Mouse (Mus musculus): ENCODE data around the gene Cfc1. TPM values are rescaled to one million over a fixed set of nuclear protein-coding genes. Genes with fewer than 3 reads are reported as not detected.
"Not testable (repeated sequence)": the region's sequence is repeated elsewhere in the genome, so short reads cannot be mapped to it uniquely, and the experiment has no call there.

The Cfc1 gene
- polyA plus RNA-seq (2015; fragmentation: Nextera tagmentation; extraction: Ambion mirVana): 0.60 TPM in 1 of 2 replicates, not detected in the other

DNA sequence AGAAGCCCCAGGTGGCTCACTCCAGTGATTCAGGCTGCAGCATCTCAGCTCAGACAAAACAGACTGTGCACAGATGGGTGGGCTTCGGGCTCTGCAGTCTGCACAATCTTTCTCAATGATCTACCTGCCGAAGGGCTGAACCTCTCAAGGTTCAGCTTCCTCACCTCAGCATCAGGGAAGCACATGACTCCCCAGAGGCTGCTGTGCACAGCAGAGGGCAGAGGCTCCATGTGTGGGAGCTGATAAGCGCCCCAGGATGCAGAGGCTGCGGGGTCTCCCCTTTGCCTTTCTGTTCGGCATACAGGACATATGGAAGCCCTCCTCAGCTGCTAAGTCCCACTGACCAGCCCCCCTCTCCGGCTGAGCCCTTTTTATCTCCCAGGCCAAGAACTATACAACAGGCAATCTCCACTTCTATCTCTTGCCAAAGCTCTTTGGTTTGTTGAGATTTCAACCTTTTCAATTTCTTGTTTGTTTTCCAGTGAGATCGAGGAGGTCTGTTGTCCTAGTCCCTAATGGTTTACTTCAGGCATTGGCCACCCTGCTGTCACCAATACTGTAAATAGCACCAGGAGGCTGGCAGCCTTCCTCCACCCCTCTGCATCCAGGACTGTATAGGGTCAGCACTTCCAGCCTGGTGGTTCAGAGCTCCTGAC, at the start of gene Cfc1:
Cfc1 (plus strand) TSS at position 606 of the 656 bp plus-strand sequence.
- H3K27me3 ChIP-seq (ENCODE audit: control insufficient read depth, insufficient read depth, low read depth, low read length): peaks cover 24% of the 10 kb centered on the region
- not testable (repeated sequence) for H3K27ac ChIP-seq (ENCODE audit: low read length); H3K9me3 ChIP-seq (replicated peaks; ENCODE audit: control insufficient read depth, low read length, poor library complexity, severe bottlenecking); ATAC-seq; H3K4me1 ChIP-seq (ENCODE audit: control insufficient read depth, insufficient read depth, low read length); H3K36me3 ChIP-seq (ENCODE audit: control insufficient read depth, insufficient read depth, low read length); H3K9ac ChIP-seq (ENCODE audit: low read depth, low read length)
- H3K4me2 ChIP-seq (ENCODE audit: low read length): peak within 1 kb of the TSS; percentile 69
- WGBS: 30% methylated on average over 7 of the region's 7 CpGs
- H3K4me3 ChIP-seq (ENCODE audit: low read depth, low read length): peak within 1 kb of the TSS; percentile 37; the same call in 1 of the 2 replicates

DNA sequence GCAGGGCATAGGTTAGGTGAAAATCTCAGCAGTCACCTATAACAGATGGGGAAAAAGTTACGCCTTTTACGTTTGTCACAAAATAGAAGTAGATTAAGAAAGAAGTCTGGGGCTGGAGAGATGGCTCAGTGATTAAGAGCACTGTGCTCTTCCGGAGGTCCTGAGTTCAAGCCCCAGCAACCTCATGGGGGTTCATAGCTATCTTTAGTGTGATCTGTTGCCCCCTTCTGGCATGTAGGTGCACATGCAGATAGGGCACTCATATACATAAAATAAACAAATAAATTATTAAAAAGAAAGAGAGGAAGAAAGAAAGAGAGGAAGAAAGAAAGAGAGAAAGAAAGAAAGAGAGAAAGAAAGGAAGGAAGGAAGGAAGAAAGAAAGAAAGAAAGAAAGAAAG, 48.1 kb upstream of the Cfc1 start:
- Histone ChIP-seq H3K36me3 (ENCODE audit: control insufficient read depth, insufficient read depth, low read length) (no peaks in the 10 kb centered on the region), H3K9ac (ENCODE audit: low read depth, low read length) (no peak overlapping the region), H3K4me1 (ENCODE audit: control insufficient read depth, insufficient read depth, low read length) (peaks cover 2% of the 10 kb centered on the region; the same call in 1 of the 2 replicates), H3K27me3 (ENCODE audit: control insufficient read depth, insufficient read depth, low read depth, low read length) (no peaks in the 10 kb centered on the region), H3K9me3 (replicated peaks; ENCODE audit: control insufficient read depth, low read length, poor library complexity, severe bottlenecking) (no peaks in the 10 kb centered on the region), H3K27ac (ENCODE audit: low read length) (no peak overlapping the region), H3K4me2 (ENCODE audit: low read length) (no peak overlapping the region), H3K4me3 (ENCODE audit: low read depth, low read length) (no peak overlapping the region)
- WGBS: 94% methylated on average over 3 of the region's 3 CpGs
- ATAC-seq: no peak

DNA sequence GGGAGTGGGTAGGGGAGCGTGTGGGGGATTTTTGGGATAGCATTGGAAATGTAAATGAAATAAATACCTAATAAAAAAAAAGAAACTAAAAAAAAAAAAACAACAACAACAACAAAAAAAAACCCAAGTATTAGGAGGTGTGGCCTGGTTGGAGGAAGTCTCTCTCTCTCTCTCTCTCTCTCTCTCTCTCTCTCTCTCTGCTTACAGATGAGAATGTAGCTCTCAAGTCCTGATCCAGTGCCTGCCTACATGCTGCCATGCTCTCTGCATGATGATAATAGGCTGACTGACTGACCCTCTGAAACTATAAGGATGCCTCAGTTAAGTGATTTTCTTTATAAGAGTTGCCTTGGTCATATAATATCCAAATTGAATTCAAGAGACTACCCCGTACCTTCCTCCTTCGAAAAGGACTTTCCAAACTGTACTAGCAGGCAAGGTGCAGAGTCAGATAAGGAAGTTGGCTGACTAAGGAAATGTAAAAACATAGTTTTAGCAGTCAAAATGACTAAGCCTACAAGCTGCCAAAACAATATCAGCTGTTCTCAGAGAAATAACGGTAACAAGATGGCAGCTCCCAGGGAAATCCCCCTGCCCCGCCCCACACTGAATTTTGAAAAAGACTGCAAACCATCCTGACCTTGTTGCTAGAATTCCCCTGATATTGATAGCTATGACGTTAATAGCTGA, 45.5 kb upstream of the Cfc1 start:
- WGBS: 88% methylated on average over 6 of the region's 6 CpGs
- Histone ChIP-seq H3K27ac (ENCODE audit: low read length) (no peak overlapping the region), H3K9ac (ENCODE audit: low read depth, low read length) (no peak overlapping the region), H3K4me1 (ENCODE audit: control insufficient read depth, insufficient read depth, low read length) (peaks cover 2% of the 10 kb centered on the region; the same call in 1 of the 2 replicates), H3K9me3 (replicated peaks; ENCODE audit: control insufficient read depth, low read length, poor library complexity, severe bottlenecking) (no peaks in the 10 kb centered on the region), H3K36me3 (ENCODE audit: control insufficient read depth, insufficient read depth, low read length) (no peaks in the 10 kb centered on the region), H3K4me2 (ENCODE audit: low read length) (no peak overlapping the region), H3K27me3 (ENCODE audit: control insufficient read depth, insufficient read depth, low read depth, low read length) (no peaks in the 10 kb centered on the region), H3K4me3 (ENCODE audit: low read depth, low read length) (no peak overlapping the region)
- no peak for ATAC-seq

GRCm38 (mm10) chr1:34491480-34491879, 44.0 kb upstream of the Cfc1 start:
- Histone ChIP-seq H3K4me1 (ENCODE audit: control insufficient read depth, insufficient read depth, low read length) (no peaks in the 10 kb centered on the region), H3K27me3 (ENCODE audit: control insufficient read depth, insufficient read depth, low read depth, low read length) (no peaks in the 10 kb centered on the region), H3K9me3 (replicated peaks; ENCODE audit: control insufficient read depth, low read length, poor library complexity, severe bottlenecking) (no peaks in the 10 kb centered on the region), H3K36me3 (ENCODE audit: control insufficient read depth, insufficient read depth, low read length) (no peaks in the 10 kb centered on the region), H3K4me2 (ENCODE audit: low read length) (no peak overlapping the region), H3K27ac (ENCODE audit: low read length) (no peak overlapping the region), H3K9ac (ENCODE audit: low read depth, low read length) (no peak overlapping the region), H3K4me3 (ENCODE audit: low read depth, low read length) (no peak overlapping the region)
- no peak for ATAC-seq
- 86% methylated on average over 4 of the region's 4 CpGs for WGBS

- no peak overlapping the region for H3K9ac ChIP-seq (ENCODE audit: low read depth, low read length)
- H3K4me3 ChIP-seq (ENCODE audit: low read depth, low read length): no peak overlapping the region
- ATAC-seq: no peak
- no peaks in the 10 kb centered on the region for H3K36me3 ChIP-seq (ENCODE audit: control insufficient read depth, insufficient read depth, low read length)
- H3K27me3 ChIP-seq (ENCODE audit: control insufficient read depth, insufficient read depth, low read depth, low read length): no peaks in the 10 kb centered on the region
- H3K9me3 ChIP-seq (replicated peaks; ENCODE audit: control insufficient read depth, low read length, poor library complexity, severe bottlenecking): no peaks in the 10 kb centered on the region
- H3K27ac ChIP-seq (ENCODE audit: low read length): no peak overlapping the region
- no peak overlapping the region for H3K4me2 ChIP-seq (ENCODE audit: low read length)
- H3K4me1 ChIP-seq (ENCODE audit: control insufficient read depth, insufficient read depth, low read length): no peaks in the 10 kb centered on the region
- WGBS: 31% methylated on average over 3 of the region's 3 CpGs
Observed at GRCm38 (mm10) chr1:34502991-34503390, 32.5 kb upstream of the Cfc1 start.

DNA sequence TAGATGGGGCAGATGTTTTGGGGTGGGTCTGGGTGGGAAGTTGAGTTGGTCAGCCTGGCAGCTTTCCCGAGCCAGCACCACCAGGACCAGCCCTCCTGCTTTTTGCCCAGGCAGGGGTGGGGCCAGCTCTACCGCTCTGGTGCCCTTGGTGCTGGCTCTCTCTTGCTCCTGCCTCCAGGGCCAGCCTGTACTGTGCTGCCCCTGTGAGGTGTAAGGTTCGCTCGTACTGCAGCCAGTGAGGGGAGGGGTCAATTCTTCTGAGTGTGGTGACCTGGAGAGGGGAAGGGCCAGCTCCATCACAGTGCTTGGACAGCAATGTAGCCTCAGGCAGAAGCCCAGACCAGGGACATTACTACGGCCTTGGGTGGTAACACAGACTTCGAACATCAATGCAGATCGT, 30.1 kb upstream of the Cfc1 start:
- Histone ChIP-seq H3K4me3 (ENCODE audit: low read depth, low read length) (no peak overlapping the region), H3K36me3 (ENCODE audit: control insufficient read depth, insufficient read depth, low read length) (no peaks in the 10 kb centered on the region), H3K27ac (ENCODE audit: low read length) (no peak overlapping the region), H3K9me3 (replicated peaks; ENCODE audit: control insufficient read depth, low read length, poor library complexity, severe bottlenecking) (no peaks in the 10 kb centered on the region), H3K4me1 (ENCODE audit: control insufficient read depth, insufficient read depth, low read length) (peaks cover 1% of the 10 kb centered on the region; the same call in 1 of the 2 replicates), H3K4me2 (ENCODE audit: low read length) (no peak overlapping the region), H3K9ac (ENCODE audit: low read depth, low read length) (no peak overlapping the region), H3K27me3 (ENCODE audit: control insufficient read depth, insufficient read depth, low read depth, low read length) (no peaks in the 10 kb centered on the region)
- 72% methylated on average over 7 of the region's 7 CpGs for WGBS
- 0 out of 2 replicates have a peak, but pooled peaks have one; percentile 25 for ATAC-seq

DNA sequence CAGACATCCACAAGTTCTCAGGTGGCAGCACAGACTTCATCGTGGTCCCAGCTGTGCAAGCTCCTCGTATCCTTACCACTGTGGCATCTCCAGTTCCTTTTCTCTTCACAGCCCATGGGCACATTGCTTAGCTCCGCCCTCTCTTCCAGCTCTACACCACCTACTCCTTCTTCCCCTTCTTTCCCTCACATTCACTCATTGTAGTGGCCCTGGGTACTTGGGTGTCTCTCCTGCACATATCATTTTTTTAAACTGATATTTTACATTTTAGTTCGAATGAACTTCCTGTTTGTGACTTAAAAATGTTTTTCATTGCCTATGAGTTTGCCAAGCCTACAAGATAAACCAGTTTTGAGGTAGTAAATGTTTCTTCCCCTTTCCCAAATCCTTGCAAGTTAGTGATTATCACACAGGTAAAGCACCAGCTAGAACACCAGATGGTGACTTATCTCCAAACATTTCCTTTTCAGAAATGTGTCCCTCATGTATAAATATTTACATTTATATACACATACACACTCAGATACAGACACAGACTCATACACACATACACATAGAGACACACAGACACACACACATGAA, 29.4 kb upstream of the Cfc1 start:
- Histone ChIP-seq H3K9me3 (replicated peaks; ENCODE audit: control insufficient read depth, low read length, poor library complexity, severe bottlenecking) (no peaks in the 10 kb centered on the region), H3K27me3 (ENCODE audit: control insufficient read depth, insufficient read depth, low read depth, low read length) (no peaks in the 10 kb centered on the region), H3K36me3 (ENCODE audit: control insufficient read depth, insufficient read depth, low read length) (no peaks in the 10 kb centered on the region), H3K27ac (ENCODE audit: low read length) (no peak overlapping the region), H3K4me1 (ENCODE audit: control insufficient read depth, insufficient read depth, low read length) (peaks cover 2% of the 10 kb centered on the region; the same call in 1 of the 2 replicates), H3K4me2 (ENCODE audit: low read length) (no peak overlapping the region), H3K4me3 (ENCODE audit: low read depth, low read length) (no peak overlapping the region), H3K9ac (ENCODE audit: low read depth, low read length) (no peak overlapping the region)
- WGBS: 88% methylated on average over 4 of the region's 4 CpGs
- no peak for ATAC-seq

GRCm38 (mm10) chr1:34507986-34508385, 27.5 kb upstream of the Cfc1 start:
- Histone ChIP-seq H3K9ac (ENCODE audit: low read depth, low read length) (no peak overlapping the region), H3K36me3 (ENCODE audit: control insufficient read depth, insufficient read depth, low read length) (no peaks in the 10 kb centered on the region), H3K9me3 (replicated peaks; ENCODE audit: control insufficient read depth, low read length, poor library complexity, severe bottlenecking) (no peaks in the 10 kb centered on the region), H3K4me3 (ENCODE audit: low read depth, low read length) (no peak overlapping the region), H3K27me3 (ENCODE audit: control insufficient read depth, insufficient read depth, low read depth, low read length) (no peaks in the 10 kb centered on the region), H3K27ac (ENCODE audit: low read length) (no peak overlapping the region), H3K4me1 (ENCODE audit: control insufficient read depth, insufficient read depth, low read length) (peaks cover 2% of the 10 kb centered on the region; the same call in 1 of the 2 replicates), H3K4me2 (ENCODE audit: low read length) (no peak overlapping the region)
- ATAC-seq: no peak
- WGBS: 65% methylated on average over 3 of the region's 3 CpGs

DNA sequence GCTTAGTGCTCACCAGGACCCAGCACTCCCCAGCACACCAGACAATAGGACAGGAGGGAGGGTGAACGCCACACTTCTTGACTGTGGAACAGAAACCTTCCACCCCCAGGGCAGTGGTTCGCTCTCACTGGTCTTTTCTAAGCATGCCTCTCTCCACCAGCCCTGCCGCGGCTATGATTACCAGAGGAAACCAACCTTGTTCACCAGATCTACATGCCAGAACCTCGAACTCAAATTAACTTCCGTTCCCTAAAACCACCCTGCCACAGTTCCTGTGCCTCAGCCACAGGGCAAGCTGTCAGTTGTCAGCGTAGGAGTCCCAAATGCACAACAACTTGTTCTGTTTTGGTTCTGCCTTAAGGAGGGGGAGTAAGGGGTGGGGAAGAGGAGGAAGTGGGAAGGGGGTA, 24.9 kb upstream of the Cfc1 start:
- H3K9ac ChIP-seq (ENCODE audit: low read depth, low read length): no peak overlapping the region
- no peaks in the 10 kb centered on the region for H3K27me3 ChIP-seq (ENCODE audit: control insufficient read depth, insufficient read depth, low read depth, low read length)
- H3K27ac ChIP-seq (ENCODE audit: low read length): no peak overlapping the region
- peak overlapping the region; percentile 31 for H3K4me2 ChIP-seq (ENCODE audit: low read length)
- peaks cover 2% of the 10 kb centered on the region; the same call in 1 of the 2 replicates for H3K4me1 ChIP-seq (ENCODE audit: control insufficient read depth, insufficient read depth, low read length)
- 5% methylated on average over 7 of the region's 7 CpGs for WGBS
- no peak overlapping the region for H3K4me3 ChIP-seq (ENCODE audit: low read depth, low read length)
- H3K9me3 ChIP-seq (replicated peaks; ENCODE audit: control insufficient read depth, low read length, poor library complexity, severe bottlenecking): no peaks in the 10 kb centered on the region
- ATAC-seq: no peak
- H3K36me3 ChIP-seq (ENCODE audit: control insufficient read depth, insufficient read depth, low read length): no peaks in the 10 kb centered on the region

Data from midbrain, embryonic 16.5 days (tissue).